Mouse (Mus musculus): ENCODE data around the gene Gtf3c5. TPM values are rescaled to one million over a fixed set of nuclear protein-coding genes. Genes with fewer than 3 reads are reported as not detected.

The Gtf3c5 gene
- polyA plus RNA-seq, 1 experiment from 2014 or later = 41.9 TPM

DNA sequence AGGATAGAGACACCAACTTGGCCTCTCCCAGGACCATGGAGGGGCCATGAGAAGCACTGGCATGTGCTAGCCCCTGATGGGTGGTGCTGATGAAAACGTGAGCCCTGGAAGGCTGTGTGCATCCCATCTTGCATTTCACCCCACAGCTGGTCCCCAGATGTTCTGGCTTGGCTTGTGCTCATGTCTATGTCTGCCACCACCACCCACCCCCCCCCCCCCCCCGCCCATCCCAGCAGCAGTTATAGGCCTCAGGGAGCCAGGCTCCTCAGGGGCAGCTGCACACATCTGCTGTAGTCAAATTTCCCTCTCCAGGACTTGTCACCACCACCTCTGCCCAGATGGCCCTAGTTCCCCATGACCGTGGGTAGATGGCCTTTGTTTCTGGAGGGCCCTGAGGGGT, 13.6 kb downstream of the Gtf3c5 start:
- H3K9me3 ChIP-seq (ENCODE audit: low read depth, low read length) = no peaks in the 10 kb centered on the region
- WGBS = 41% methylated on average over 3 of the region's 3 CpGs
- TF ChIP-seq CTCF (IDR thresholded peaks at IDR 0.05; ENCODE audit: low read depth) = no peak
- ATAC-seq (ENCODE audit: insufficient read depth) (peak; percentile 85), DNase-seq (peak; percentile 80)
- no peak overlapping the region for H3K27ac ChIP-seq (ENCODE audit: low read depth)
- no peak overlapping the region for H3K4me3 ChIP-seq (ENCODE audit: low read depth, low read length)
- H3K36me3 ChIP-seq (ENCODE audit: insufficient read depth) = peaks cover 96% of the 10 kb centered on the region
- no peaks in the 10 kb centered on the region for H3K27me3 ChIP-seq (ENCODE audit: insufficient read depth, low read length)
- H3K9ac ChIP-seq = no peak overlapping the region
- H3K4me2 ChIP-seq = no peak overlapping the region
- H3K4me1 ChIP-seq (ENCODE audit: insufficient read depth) = no peaks in the 10 kb centered on the region

DNA sequence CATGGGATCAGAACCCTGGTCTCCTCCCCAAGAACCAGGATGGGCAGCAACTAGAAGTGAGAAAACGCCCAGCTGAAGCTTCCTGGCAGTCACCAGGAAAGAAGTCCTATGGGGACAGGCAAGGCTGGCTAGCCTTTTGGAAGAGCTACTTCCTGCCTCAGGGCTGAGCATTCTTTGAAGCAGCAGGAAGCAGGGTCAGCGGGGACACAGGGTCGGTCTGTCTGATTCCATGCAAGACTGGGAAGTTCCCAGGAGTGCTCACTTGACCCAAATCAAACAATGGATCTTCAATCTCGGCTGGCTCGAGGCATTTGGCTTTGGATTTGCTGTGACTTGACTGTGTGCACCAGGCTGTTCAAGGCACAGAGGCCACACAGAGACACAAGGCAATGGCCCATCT, 17.0 kb downstream of the Gtf3c5 start:
- H3K9ac ChIP-seq = no peak overlapping the region
- peaks cover 63% of the 10 kb centered on the region for H3K36me3 ChIP-seq (ENCODE audit: insufficient read depth)
- DNase-seq (peak; percentile 37), ATAC-seq (ENCODE audit: insufficient read depth) (no peak)
- H3K4me1 ChIP-seq (ENCODE audit: insufficient read depth) = no peaks in the 10 kb centered on the region
- no peaks in the 10 kb centered on the region for H3K9me3 ChIP-seq (ENCODE audit: low read depth, low read length)
- no peak overlapping the region for H3K4me2 ChIP-seq
- WGBS = 63% methylated on average over 5 of the region's 5 CpGs
- TF ChIP-seq CTCF (IDR thresholded peaks at IDR 0.05; ENCODE audit: low read depth) = no peak
- no peak overlapping the region for H3K27ac ChIP-seq (ENCODE audit: low read depth)
- no peaks in the 10 kb centered on the region for H3K27me3 ChIP-seq (ENCODE audit: insufficient read depth, low read length)
- H3K4me3 ChIP-seq (ENCODE audit: low read depth, low read length) = no peak overlapping the region

DNA sequence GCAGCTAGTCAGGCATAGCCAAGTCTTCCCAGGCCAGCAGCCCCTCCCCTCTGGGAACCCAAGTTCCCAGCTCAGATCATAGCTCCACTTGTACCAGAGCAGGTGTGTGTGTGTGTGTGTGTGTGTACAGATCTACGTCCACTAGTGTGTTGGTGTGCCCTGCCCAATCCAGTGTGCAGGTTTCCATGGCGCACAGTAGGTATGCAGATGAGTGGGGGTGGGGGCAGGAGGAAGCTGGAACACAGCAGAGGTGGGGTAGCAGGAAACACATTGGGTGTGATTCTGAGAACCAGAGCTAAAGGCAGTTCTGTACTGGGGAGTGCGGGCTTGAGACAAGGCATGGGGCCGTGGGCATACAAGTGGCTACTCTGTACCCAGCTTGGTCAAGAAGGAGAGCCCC, 19.2 kb downstream of the Gtf3c5 start:
- H3K9me3 ChIP-seq (ENCODE audit: low read depth, low read length) = no peaks in the 10 kb centered on the region
- no peaks in the 10 kb centered on the region for H3K4me1 ChIP-seq (ENCODE audit: insufficient read depth)
- no peak overlapping the region for H3K4me2 ChIP-seq
- TF ChIP-seq CTCF (IDR thresholded peaks at IDR 0.05; ENCODE audit: low read depth) = no peak
- ATAC-seq (ENCODE audit: insufficient read depth) (no peak), DNase-seq (no peak)
- H3K36me3 ChIP-seq (ENCODE audit: insufficient read depth) = peaks cover 43% of the 10 kb centered on the region
- H3K4me3 ChIP-seq (ENCODE audit: low read depth, low read length) = no peak overlapping the region
- WGBS = 89% methylated on average over 4 of the region's 4 CpGs
- H3K27ac ChIP-seq (ENCODE audit: low read depth) = no peak overlapping the region
- H3K27me3 ChIP-seq (ENCODE audit: insufficient read depth, low read length) = no peaks in the 10 kb centered on the region
- no peak overlapping the region for H3K9ac ChIP-seq

DNA sequence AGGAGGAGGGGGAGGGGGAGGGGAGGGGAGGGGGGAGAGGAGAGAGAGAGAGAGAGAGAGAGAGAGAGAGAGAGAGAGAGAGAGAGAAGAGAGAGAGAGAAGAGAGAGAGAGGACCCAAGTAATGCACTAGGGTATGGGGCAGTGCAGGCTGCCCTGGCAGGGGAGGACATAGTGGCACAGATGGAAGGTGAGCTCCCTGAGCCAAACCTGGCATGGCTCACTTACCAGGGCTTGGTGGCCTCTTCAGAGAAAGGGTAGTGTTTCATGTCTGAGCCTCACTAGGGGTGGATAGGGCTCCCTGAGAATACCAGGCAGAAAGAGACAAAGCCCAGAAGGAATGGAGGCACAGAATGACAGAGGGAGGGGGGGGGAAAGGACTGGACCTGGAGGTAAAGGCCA, 19.7 kb downstream of the Gtf3c5 start:
- no peak overlapping the region for H3K4me2 ChIP-seq

DNA sequence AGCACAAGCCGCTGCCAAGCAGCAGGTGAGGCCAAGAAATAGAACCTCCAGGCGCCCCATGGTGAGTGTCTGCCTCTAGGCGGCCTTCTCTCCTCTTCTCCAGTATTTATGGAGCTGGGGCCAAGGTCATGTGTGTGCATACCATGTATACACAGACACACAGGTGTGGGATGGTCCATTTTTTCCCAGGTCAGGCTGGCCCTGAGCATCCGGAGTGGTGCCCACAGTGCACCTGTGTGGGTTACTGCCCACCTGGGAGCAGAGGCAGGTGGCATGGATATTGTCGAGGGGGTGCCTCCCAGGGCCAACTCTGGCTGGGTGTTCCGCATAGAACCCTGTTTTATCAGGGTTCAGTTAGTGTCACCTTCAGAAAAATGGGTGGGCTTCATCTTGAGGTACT, 20.2 kb downstream of the Gtf3c5 start, which contains the start of gene Cel:
Gene Cel, minus strand, starts transcription at position 101 of the 400 bp plus-strand sequence.
- Histone ChIP-seq H3K36me3 (ENCODE audit: insufficient read depth) (peaks cover 32% of the 10 kb centered on the region), H3K4me2 (no peak within 1 kb of the TSS), H3K27me3 (ENCODE audit: insufficient read depth, low read length) (no peaks in the 10 kb centered on the region), H3K27ac (ENCODE audit: low read depth) (no peak within 1 kb of the TSS), H3K4me3 (ENCODE audit: low read depth, low read length) (no peak within 1 kb of the TSS), H3K4me1 (ENCODE audit: insufficient read depth) (no peaks in the 10 kb centered on the region), H3K9ac (no peak within 1 kb of the TSS), H3K9me3 (ENCODE audit: low read depth, low read length) (no peaks in the 10 kb centered on the region)
- DNase-seq (no peak), ATAC-seq (ENCODE audit: insufficient read depth) (no peak)
- WGBS = 60% methylated on average over 6 of the region's 6 CpGs
- TF ChIP-seq CTCF (IDR thresholded peaks at IDR 0.05; ENCODE audit: low read depth) = no peak

More for the DNA sequence above, 19.7 kb downstream of the Gtf3c5 start:
- Histone ChIP-seq H3K4me3 (ENCODE audit: low read depth, low read length) (no peak overlapping the region), H3K9ac (no peak overlapping the region), H3K27me3 (ENCODE audit: insufficient read depth, low read length) (no peaks in the 10 kb centered on the region), H3K36me3 (ENCODE audit: insufficient read depth) (peaks cover 37% of the 10 kb centered on the region), H3K4me1 (ENCODE audit: insufficient read depth) (no peaks in the 10 kb centered on the region), H3K9me3 (ENCODE audit: low read depth, low read length) (no peaks in the 10 kb centered on the region), H3K27ac (ENCODE audit: low read depth) (no peak overlapping the region)
- no peak for ATAC-seq (ENCODE audit: insufficient read depth)
- no peak for TF ChIP-seq CTCF (IDR thresholded peaks at IDR 0.05; ENCODE audit: low read depth)
- no peak for DNase-seq

DNA sequence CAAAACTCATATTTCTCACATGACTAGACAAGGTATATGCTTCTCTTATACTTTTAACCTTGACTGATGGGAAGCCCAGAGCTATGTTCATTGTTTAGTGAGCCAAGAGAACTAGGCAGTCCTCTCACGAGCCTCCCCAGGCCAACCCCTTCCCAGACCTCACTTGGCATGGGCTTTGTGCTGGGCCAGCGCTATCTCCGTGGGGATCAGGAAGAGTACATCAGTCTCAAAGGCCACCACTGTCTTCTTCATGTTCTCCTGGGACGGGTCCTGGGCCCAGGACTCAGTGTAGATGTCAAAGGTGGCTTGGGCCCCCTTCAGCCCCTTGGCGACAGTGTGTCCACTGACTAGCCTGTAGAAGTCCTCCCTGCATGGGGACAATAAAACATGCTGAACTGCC, 26.1 kb downstream of the Gtf3c5 start:
- no peak for ATAC-seq (ENCODE audit: insufficient read depth)

DNA sequence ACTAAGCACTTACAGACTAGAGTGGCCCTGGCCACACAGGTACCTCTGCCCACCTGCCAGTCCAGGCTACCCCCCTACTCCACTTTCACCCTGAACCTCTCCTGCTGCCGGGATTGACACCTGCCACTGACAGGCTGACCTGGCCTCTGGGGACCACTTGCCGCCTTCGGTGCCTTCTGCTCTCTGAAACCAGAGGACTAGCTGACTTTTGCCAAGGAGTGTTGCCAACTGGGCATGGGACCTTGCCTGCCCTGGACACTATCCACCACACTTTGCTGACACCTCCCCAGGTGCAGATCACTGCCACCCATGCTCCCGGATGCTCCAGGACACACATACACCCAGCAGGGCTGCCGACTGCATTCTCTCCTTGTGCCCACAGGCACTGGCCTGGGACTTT, 31.2 kb downstream of the Gtf3c5 start:
- no peak for TF ChIP-seq CTCF (IDR thresholded peaks at IDR 0.05; ENCODE audit: low read depth)
- no peak for DNase-seq
- Histone ChIP-seq H3K36me3 (ENCODE audit: insufficient read depth) (peaks cover 68% of the 10 kb centered on the region), H3K9me3 (ENCODE audit: low read depth, low read length) (no peaks in the 10 kb centered on the region), H3K4me3 (ENCODE audit: low read depth, low read length) (no peak overlapping the region), H3K9ac (no peak overlapping the region), H3K4me1 (ENCODE audit: insufficient read depth) (no peaks in the 10 kb centered on the region), H3K27ac (ENCODE audit: low read depth) (no peak overlapping the region), H3K27me3 (ENCODE audit: insufficient read depth, low read length) (no peaks in the 10 kb centered on the region), H3K4me2 (no peak overlapping the region)
- no peak for ATAC-seq (ENCODE audit: insufficient read depth)
- WGBS = 87% methylated on average over 5 of the region's 5 CpGs

More for the DNA sequence above, 26.1 kb downstream of the Gtf3c5 start:
- Histone ChIP-seq H3K27me3 (ENCODE audit: insufficient read depth, low read length) (no peaks in the 10 kb centered on the region), H3K4me2 (no peak overlapping the region), H3K9ac (no peak overlapping the region), H3K9me3 (ENCODE audit: low read depth, low read length) (no peaks in the 10 kb centered on the region), H3K4me3 (ENCODE audit: low read depth, low read length) (no peak overlapping the region), H3K27ac (ENCODE audit: low read depth) (no peak overlapping the region), H3K4me1 (ENCODE audit: insufficient read depth) (no peaks in the 10 kb centered on the region), H3K36me3 (ENCODE audit: insufficient read depth) (peaks cover 20% of the 10 kb centered on the region)
- DNase-seq = no peak
- TF ChIP-seq CTCF (IDR thresholded peaks at IDR 0.05; ENCODE audit: low read depth) = no peak
- WGBS = 86% methylated on average over 5 of the region's 5 CpGs

- no peak overlapping the region for H3K4me2 ChIP-seq
- ATAC-seq (ENCODE audit: insufficient read depth) (no peak), DNase-seq (no peak)
- no peaks in the 10 kb centered on the region for H3K4me1 ChIP-seq (ENCODE audit: insufficient read depth)
- H3K9me3 ChIP-seq (ENCODE audit: low read depth, low read length) = no peaks in the 10 kb centered on the region
- peaks cover 92% of the 10 kb centered on the region for H3K36me3 ChIP-seq (ENCODE audit: insufficient read depth)
- H3K27me3 ChIP-seq (ENCODE audit: insufficient read depth, low read length) = no peaks in the 10 kb centered on the region
- H3K27ac ChIP-seq (ENCODE audit: low read depth) = no peak overlapping the region
- 88% methylated on average over 13 of the region's 13 CpGs for WGBS
- TF ChIP-seq CTCF (IDR thresholded peaks at IDR 0.05; ENCODE audit: low read depth) = no peak
- no peak overlapping the region for H3K4me3 ChIP-seq (ENCODE audit: low read depth, low read length)
- no peak overlapping the region for H3K9ac ChIP-seq
Measured at GRCm38 (mm10) chr2:28549157-28549556, 34.4 kb downstream of the Gtf3c5 start.

Data from lung, embryonic 14.5 days (tissue).